Mouse (Mus musculus): ENCODE data around the gene Klk12. TPM values are rescaled to one million over a fixed set of nuclear protein-coding genes. Genes with fewer than 3 reads are reported as not detected.

Klk12 gene
- polyA plus RNA-seq, 1 experiment from 2014 or later: not detected

DNA sequence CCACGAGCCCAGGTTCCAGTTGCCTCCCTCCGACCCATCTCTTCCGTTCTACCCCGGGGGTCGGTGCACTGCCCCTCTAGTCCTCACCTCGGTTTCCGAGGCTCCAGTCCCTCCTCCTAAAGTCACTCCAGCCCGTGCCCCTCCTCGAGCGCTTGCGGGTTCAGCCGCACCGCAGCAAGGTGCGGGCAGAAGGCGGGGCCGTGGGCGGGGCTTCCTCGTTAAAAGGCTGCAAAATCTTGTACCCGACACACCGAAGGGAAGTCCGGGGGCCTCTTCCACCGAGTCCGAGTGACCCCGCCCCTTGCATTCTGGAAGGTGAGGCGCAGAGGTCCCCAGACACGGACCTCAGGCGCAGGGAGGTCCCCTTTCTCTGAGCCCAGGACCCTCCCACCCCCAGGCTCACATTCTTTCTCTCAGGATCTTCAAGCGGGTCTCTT lies 28.7 kb downstream of the Klk12 start, which contains the start of gene Klk8:
Klk8 (plus strand) TSS at position 245 of the 437 bp plus-strand sequence.
- ATAC-seq (ENCODE audit: insufficient number of reproducible peaks, low FRiP score): no peak; the same call in 1 of the 2 replicates
- peak within 1 kb of the TSS; percentile 89 for H3K4me2 ChIP-seq
- peaks cover 17% of the 10 kb centered on the region for H3K4me1 ChIP-seq (replicated peaks)
- no peak within 1 kb of the TSS for H3K27ac ChIP-seq (ENCODE audit: poor library complexity, severe bottlenecking)
- H3K27me3 ChIP-seq (replicated peaks): peaks cover 55% of the 10 kb centered on the region
- peak within 1 kb of the TSS; percentile 54; the same call in 1 of the 2 replicates for H3K9ac ChIP-seq
- WGBS: under 1% methylated on average over 28 of the region's 28 CpGs
- no peaks in the 10 kb centered on the region for H3K36me3 ChIP-seq
- peak within 1 kb of the TSS; percentile 64 for H3K4me3 ChIP-seq
- no peaks in the 10 kb centered on the region for H3K9me3 ChIP-seq (replicated peaks)

DNA sequence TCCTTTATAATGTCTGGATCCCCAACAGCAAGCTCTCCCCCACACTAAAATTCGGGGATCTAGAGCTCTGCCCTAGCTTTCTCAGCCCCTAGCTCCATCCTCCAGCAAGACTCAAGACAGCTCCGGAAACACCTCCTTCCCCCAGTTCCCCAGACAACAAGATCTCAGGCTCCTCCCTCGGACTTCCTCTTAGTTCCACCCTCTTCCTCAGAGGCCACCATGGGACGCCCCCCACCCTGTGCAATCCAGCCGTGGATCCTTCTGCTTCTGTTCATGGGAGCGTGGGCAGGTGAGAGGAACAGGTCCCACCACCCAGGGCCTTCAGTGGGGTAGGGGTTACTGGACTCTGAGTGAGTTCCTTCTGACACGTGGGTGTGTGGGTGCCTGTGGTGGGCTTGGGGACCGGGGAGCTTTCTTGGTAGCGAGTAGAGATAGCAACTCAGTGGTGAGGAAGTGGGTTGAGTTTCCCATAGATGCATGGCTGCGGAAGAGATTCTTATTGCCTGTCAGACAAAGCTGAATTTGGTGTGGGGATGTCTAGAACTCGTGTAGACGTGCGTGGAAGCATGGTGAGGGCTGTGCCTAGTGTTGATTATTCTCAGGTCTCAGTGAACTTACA lies 29.3 kb downstream of the Klk12 start:
- Histone ChIP-seq H3K4me2 (peak overlapping the region; percentile 89), H3K36me3 (no peaks in the 10 kb centered on the region), H3K4me1 (replicated peaks) (peaks cover 17% of the 10 kb centered on the region), H3K9me3 (replicated peaks) (no peaks in the 10 kb centered on the region), H3K4me3 (peak overlapping the region; percentile 64), H3K27me3 (replicated peaks) (peaks cover 55% of the 10 kb centered on the region), H3K9ac (peak overlapping the region; percentile 54; the same call in 1 of the 2 replicates), H3K27ac (ENCODE audit: poor library complexity, severe bottlenecking) (no peak overlapping the region)
- peak; percentile 73 for ATAC-seq (ENCODE audit: insufficient number of reproducible peaks, low FRiP score)
- 31% methylated on average over 13 of the region's 13 CpGs for WGBS

DNA sequence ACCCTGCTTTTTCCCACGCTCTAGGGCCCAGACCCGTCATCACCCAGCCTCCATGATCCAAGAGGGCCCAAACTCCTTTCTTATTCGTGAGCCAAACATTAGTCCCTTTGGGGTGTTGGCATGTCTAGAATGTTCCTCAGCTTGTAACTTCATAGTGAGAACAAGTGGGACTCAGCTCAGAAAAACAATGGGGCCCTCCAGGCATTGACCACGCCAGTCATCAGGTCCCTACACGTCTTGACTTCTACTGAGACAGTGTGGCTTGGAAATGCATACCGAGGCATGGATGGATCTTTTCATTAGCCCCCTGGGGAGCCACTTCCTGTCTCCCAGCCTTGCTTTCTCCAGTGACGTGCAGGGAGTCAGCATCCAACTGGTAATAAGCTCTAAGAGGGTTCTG lies 31.2 kb downstream of the Klk12 start:
- peaks cover 43% of the 10 kb centered on the region for H3K27me3 ChIP-seq (replicated peaks)
- WGBS: 72% methylated on average over 7 of the region's 7 CpGs
- H3K4me1 ChIP-seq (replicated peaks): peaks cover 17% of the 10 kb centered on the region
- H3K27ac ChIP-seq (ENCODE audit: poor library complexity, severe bottlenecking): no peak overlapping the region
- ATAC-seq (ENCODE audit: insufficient number of reproducible peaks, low FRiP score): no peak
- no peaks in the 10 kb centered on the region for H3K9me3 ChIP-seq (replicated peaks)
- H3K4me3 ChIP-seq: no peak overlapping the region
- H3K4me2 ChIP-seq: no peak overlapping the region
- H3K9ac ChIP-seq: no peak overlapping the region
- H3K36me3 ChIP-seq: no peaks in the 10 kb centered on the region

DNA sequence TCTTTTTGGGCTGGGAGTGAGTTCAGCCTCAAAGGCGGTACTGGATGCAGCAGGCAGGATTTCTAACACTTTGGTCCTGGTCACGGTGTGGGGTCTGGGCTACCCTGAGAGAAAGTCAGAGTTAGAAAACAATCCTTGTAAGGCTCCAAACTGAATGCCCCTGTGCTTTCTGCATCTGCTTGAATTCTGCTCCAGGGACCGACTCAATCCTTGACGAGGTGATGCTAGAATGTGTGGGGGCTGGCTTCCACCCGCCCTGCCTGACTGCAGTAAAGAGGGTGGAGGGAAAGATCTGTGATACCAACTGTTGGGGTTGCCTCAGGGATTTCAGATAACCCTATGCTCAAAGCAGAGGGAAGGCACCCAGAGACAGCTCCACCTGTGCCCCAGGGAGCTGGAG lies 42.3 kb downstream of the Klk12 start, which contains the start of gene Klk7:
Klk7 (plus strand) TSS at position 301 of the 400 bp plus-strand sequence.
- Histone ChIP-seq H3K9me3 (replicated peaks) (no peaks in the 10 kb centered on the region), H3K9ac (no peak within 1 kb of the TSS), H3K27ac (ENCODE audit: poor library complexity, severe bottlenecking) (no peak within 1 kb of the TSS), H3K4me2 (no peak within 1 kb of the TSS), H3K27me3 (replicated peaks) (peaks cover 6% of the 10 kb centered on the region; the same call in 1 of the 2 replicates), H3K36me3 (no peaks in the 10 kb centered on the region), H3K4me1 (replicated peaks) (no peaks in the 10 kb centered on the region), H3K4me3 (no peak within 1 kb of the TSS)
- ATAC-seq (ENCODE audit: insufficient number of reproducible peaks, low FRiP score): no peak
- WGBS: 38% methylated on average over 5 of the region's 5 CpGs

DNA sequence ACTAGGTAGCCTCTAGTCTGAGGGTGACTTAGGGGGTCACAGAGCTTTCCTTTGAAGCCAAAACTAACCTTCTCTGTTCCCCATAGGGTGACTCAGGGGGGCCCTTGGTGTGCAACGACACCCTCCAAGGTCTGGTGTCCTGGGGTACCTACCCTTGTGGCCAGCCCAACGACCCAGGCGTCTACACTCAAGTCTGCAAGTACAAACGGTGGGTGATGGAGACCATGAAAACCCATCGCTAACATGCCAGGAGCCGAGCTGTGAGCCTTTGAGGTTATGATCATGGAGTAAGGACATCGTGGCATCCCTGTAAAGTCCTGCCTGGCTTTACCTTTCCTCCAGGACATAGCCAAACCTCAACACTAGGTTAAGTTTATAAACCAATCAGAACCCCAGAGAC lies 46.5 kb downstream of the Klk12 start:
- Histone ChIP-seq H3K9ac (no peak overlapping the region), H3K4me1 (replicated peaks) (no peaks in the 10 kb centered on the region), H3K27ac (ENCODE audit: poor library complexity, severe bottlenecking) (no peak overlapping the region), H3K4me2 (no peak overlapping the region), H3K4me3 (no peak overlapping the region), H3K36me3 (no peaks in the 10 kb centered on the region), H3K27me3 (replicated peaks) (peaks cover 6% of the 10 kb centered on the region; the same call in 1 of the 2 replicates), H3K9me3 (replicated peaks) (no peaks in the 10 kb centered on the region)
- no peak for ATAC-seq (ENCODE audit: insufficient number of reproducible peaks, low FRiP score)
- WGBS: 78% methylated on average over 7 of the region's 7 CpGs

DNA sequence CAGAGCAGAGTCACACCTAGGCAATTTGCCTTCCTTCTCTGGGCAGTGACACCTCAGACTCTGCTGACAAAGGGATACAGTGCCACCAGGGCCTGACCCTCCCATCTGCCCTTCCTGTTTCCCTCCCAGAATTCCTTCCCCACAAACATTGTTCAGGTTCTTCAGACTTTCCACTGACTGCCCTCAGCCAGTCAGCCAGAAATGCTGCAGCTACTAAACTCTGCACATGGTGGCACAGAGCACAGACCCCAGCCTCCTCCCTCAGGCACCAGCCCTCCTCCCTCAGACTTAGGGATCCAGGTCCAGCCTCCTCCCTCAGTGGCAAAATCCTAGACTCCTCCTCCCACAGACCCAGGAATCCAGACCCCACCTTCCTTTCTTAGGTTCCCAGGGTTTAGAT lies 48.0 kb downstream of the Klk12 start:
- Histone ChIP-seq H3K4me2 (no peak overlapping the region), H3K9me3 (replicated peaks) (no peaks in the 10 kb centered on the region), H3K4me1 (replicated peaks) (no peaks in the 10 kb centered on the region), H3K27ac (ENCODE audit: poor library complexity, severe bottlenecking) (no peak overlapping the region), H3K9ac (no peak overlapping the region), H3K36me3 (no peaks in the 10 kb centered on the region), H3K4me3 (no peak overlapping the region), H3K27me3 (replicated peaks) (no peaks in the 10 kb centered on the region; the same call in 1 of the 2 replicates)
- no peak for ATAC-seq (ENCODE audit: insufficient number of reproducible peaks, low FRiP score)

DNA sequence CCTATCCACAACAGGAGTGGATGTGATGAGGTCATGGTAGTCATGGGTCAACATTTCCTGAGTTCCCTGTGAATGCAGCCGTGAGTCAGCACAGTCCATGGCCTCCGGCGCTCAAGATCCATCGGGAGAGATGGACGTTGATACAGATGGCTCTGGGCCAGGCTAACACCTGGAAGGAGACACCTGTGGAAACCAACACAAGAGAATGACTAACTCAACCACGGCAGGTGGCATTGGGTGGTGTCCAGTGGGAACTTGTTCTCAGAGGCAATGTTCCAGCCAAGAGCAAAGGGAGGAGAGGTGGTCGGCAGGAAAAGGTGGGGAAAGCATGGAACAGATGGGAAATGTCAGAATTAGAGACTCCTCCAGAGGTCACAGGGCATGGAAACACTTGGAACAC lies 52.9 kb downstream of the Klk12 start:
- Histone ChIP-seq H3K4me3 (no peak overlapping the region), H3K9ac (no peak overlapping the region), H3K27ac (ENCODE audit: poor library complexity, severe bottlenecking) (no peak overlapping the region), H3K27me3 (replicated peaks) (no peaks in the 10 kb centered on the region; the same call in none of the 2 replicates), H3K4me2 (no peak overlapping the region), H3K4me1 (replicated peaks) (no peaks in the 10 kb centered on the region), H3K9me3 (replicated peaks) (no peaks in the 10 kb centered on the region), H3K36me3 (no peaks in the 10 kb centered on the region)
- no peak for ATAC-seq (ENCODE audit: insufficient number of reproducible peaks, low FRiP score)
- 83% methylated on average over 7 of the region's 7 CpGs for WGBS

Other genes with a start within 250 kb of the Klk12 start
- 0.30 and 0.52 TPM in 2 replicates for gene Cd33, start 224.5 kb upstream of the Klk12 start, polyA plus RNA-seq (2016; fragmentation: Nextera tagmentation; extraction: Ambion mirVana)
- 1.5 TPM in 2 replicates for gene Zfp658, start 206.6 kb upstream of the Klk12 start, polyA plus RNA-seq (2016; fragmentation: Nextera tagmentation; extraction: Ambion mirVana)
- 8.5 and 8.6 TPM in 2 replicates for gene Zfp719, start 189.3 kb upstream of the Klk12 start, polyA plus RNA-seq (2016; fragmentation: Nextera tagmentation; extraction: Ambion mirVana)
- not detected in 2 replicates for gene Zfp819, start 161.7 kb upstream of the Klk12 start, polyA plus RNA-seq (2016; fragmentation: Nextera tagmentation; extraction: Ambion mirVana)
- not detected in 2 replicates for gene Ceacam18, start 134.2 kb upstream of the Klk12 start, polyA plus RNA-seq (2016; fragmentation: Nextera tagmentation; extraction: Ambion mirVana)
- gene Siglece, start 108.7 kb upstream of the Klk12 start, polyA plus RNA-seq (2016; fragmentation: Nextera tagmentation; extraction: Ambion mirVana): 0.19 and 0.27 TPM in 2 replicates
- gene Ctu1, start 96.9 kb upstream of the Klk12 start, polyA plus RNA-seq (2016; fragmentation: Nextera tagmentation; extraction: Ambion mirVana): 7.0 TPM in 2 replicates
- gene Klk14, start 78.5 kb upstream of the Klk12 start, polyA plus RNA-seq (2016; fragmentation: Nextera tagmentation; extraction: Ambion mirVana): not detected in 2 replicates
- gene Klk13, start 56.3 kb upstream of the Klk12 start, polyA plus RNA-seq (2016; fragmentation: Nextera tagmentation; extraction: Ambion mirVana): 0.13 and 0.24 TPM in 2 replicates
- gene Klk11, start 5.7 kb downstream of the Klk12 start, polyA plus RNA-seq (2016; fragmentation: Nextera tagmentation; extraction: Ambion mirVana): not detected in 2 replicates
- 0.23 TPM in 1 of 2 replicates, not detected in the other for gene Klk10, start 12.1 kb downstream of the Klk12 start, polyA plus RNA-seq (2016; fragmentation: Nextera tagmentation; extraction: Ambion mirVana)
- not detected in 2 replicates for gene Klk9, start 23.0 kb downstream of the Klk12 start, polyA plus RNA-seq (2016; fragmentation: Nextera tagmentation; extraction: Ambion mirVana)
- 24.4 and 25.0 TPM in 2 replicates for gene Klk8, start 28.7 kb downstream of the Klk12 start, polyA plus RNA-seq (2016; fragmentation: Nextera tagmentation; extraction: Ambion mirVana)
- gene Klk7, start 42.4 kb downstream of the Klk12 start, polyA plus RNA-seq (2016; fragmentation: Nextera tagmentation; extraction: Ambion mirVana): 0.26 TPM in 1 of 2 replicates, not detected in the other
- not detected in 2 replicates for gene Klk6, start 55.6 kb downstream of the Klk12 start, polyA plus RNA-seq (2016; fragmentation: Nextera tagmentation; extraction: Ambion mirVana)
- gene Klk5, start 73.1 kb downstream of the Klk12 start, polyA plus RNA-seq (2016; fragmentation: Nextera tagmentation; extraction: Ambion mirVana): not detected in 2 replicates
- 0.18 TPM in 1 of 2 replicates, not detected in the other for gene Klk4, start 112.3 kb downstream of the Klk12 start, polyA plus RNA-seq (2016; fragmentation: Nextera tagmentation; extraction: Ambion mirVana)
- not detected in 2 replicates for gene Klk15, start 164.8 kb downstream of the Klk12 start, polyA plus RNA-seq (2016; fragmentation: Nextera tagmentation; extraction: Ambion mirVana)
- gene Klk1b8, start 181.8 kb downstream of the Klk12 start, polyA plus RNA-seq (2016; fragmentation: Nextera tagmentation; extraction: Ambion mirVana): not detected in 2 replicates
- not detected in 2 replicates for gene Klk1b1, start 197.9 kb downstream of the Klk12 start, polyA plus RNA-seq (2016; fragmentation: Nextera tagmentation; extraction: Ambion mirVana)
- not detected in 2 replicates for gene Klk1b9, start 207.2 kb downstream of the Klk12 start, polyA plus RNA-seq (2016; fragmentation: Nextera tagmentation; extraction: Ambion mirVana)
- gene Klk1b11, start 227.0 kb downstream of the Klk12 start, polyA plus RNA-seq (2016; fragmentation: Nextera tagmentation; extraction: Ambion mirVana): not detected in 2 replicates
- not detected in 2 replicates for gene Klk1b26, start 243.3 kb downstream of the Klk12 start, polyA plus RNA-seq (2016; fragmentation: Nextera tagmentation; extraction: Ambion mirVana)